Mouse (Mus musculus): ENCODE data around the gene Fbxo36. TPM values are rescaled to one million over a fixed set of nuclear protein-coding genes. Genes with fewer than 3 reads are reported as not detected.

The Fbxo36 gene
- polyA plus RNA-seq, 1 experiment = 7.0 TPM

- Histone ChIP-seq H3K4me3 (ENCODE audit: insufficient read depth, low read length) (no peak overlapping the region), H3K4me1 (ENCODE audit: control insufficient read depth, insufficient read depth, low read length) (no peaks in the 10 kb centered on the region), H3K27ac (ENCODE audit: insufficient read depth, low read length) (no peak overlapping the region)
- TF ChIP-seq CTCF (IDR thresholded peaks at IDR 0.05; ENCODE audit: borderline replicate concordance, insufficient read depth, low read length) (no peak), POLR2A (IDR thresholded peaks at IDR 0.05; ENCODE audit: low read depth, low read length) (no peak)
Measured at GRCm38 (mm10) chr1:84868841-84869240, 29.2 kb downstream of the Fbxo36 start.

GRCm38 (mm10) chr1:84869498-84869897 is 29.9 kb downstream of the Fbxo36 start:
- TF ChIP-seq CTCF (IDR thresholded peaks at IDR 0.05; ENCODE audit: borderline replicate concordance, insufficient read depth, low read length) = no peak
- H3K4me3 ChIP-seq (ENCODE audit: insufficient read depth, low read length) = no peak overlapping the region
- no peak overlapping the region for H3K27ac ChIP-seq (ENCODE audit: insufficient read depth, low read length)

GRCm38 (mm10) chr1:84871131-84871530 is 31.5 kb downstream of the Fbxo36 start:
- no peak for TF ChIP-seq POLR2A (IDR thresholded peaks at IDR 0.05; ENCODE audit: low read depth, low read length)
- no peak for TF ChIP-seq CTCF (IDR thresholded peaks at IDR 0.05; ENCODE audit: borderline replicate concordance, insufficient read depth, low read length)
- H3K27ac ChIP-seq (ENCODE audit: insufficient read depth, low read length) = no peak overlapping the region
- H3K4me1 ChIP-seq (ENCODE audit: control insufficient read depth, insufficient read depth, low read length) = no peaks in the 10 kb centered on the region
- no peak overlapping the region for H3K4me3 ChIP-seq (ENCODE audit: insufficient read depth, low read length)

More at GRCm38 (mm10) chr1:84869498-84869897, 29.9 kb downstream of the Fbxo36 start:
- H3K4me1 ChIP-seq (ENCODE audit: control insufficient read depth, insufficient read depth, low read length) = no peaks in the 10 kb centered on the region

- TF ChIP-seq CTCF (IDR thresholded peaks at IDR 0.05; ENCODE audit: borderline replicate concordance, insufficient read depth, low read length) (no peak), POLR2A (IDR thresholded peaks at IDR 0.05; ENCODE audit: low read depth, low read length) (no peak)
- H3K4me1 ChIP-seq (ENCODE audit: control insufficient read depth, insufficient read depth, low read length) = no peaks in the 10 kb centered on the region
- H3K4me3 ChIP-seq (ENCODE audit: insufficient read depth, low read length) = no peak overlapping the region
- H3K27ac ChIP-seq (ENCODE audit: insufficient read depth, low read length) = no peak overlapping the region
Measured at GRCm38 (mm10) chr1:84872105-84872504, 32.5 kb downstream of the Fbxo36 start.

GRCm38 (mm10) chr1:84872939-84873338 is 33.3 kb downstream of the Fbxo36 start:
- no peak for TF ChIP-seq POLR2A (IDR thresholded peaks at IDR 0.05; ENCODE audit: low read depth, low read length)
- TF ChIP-seq CTCF (IDR thresholded peaks at IDR 0.05; ENCODE audit: borderline replicate concordance, insufficient read depth, low read length) = no peak
- Histone ChIP-seq H3K4me1 (ENCODE audit: control insufficient read depth, insufficient read depth, low read length) (no peaks in the 10 kb centered on the region), H3K27ac (ENCODE audit: insufficient read depth, low read length) (no peak overlapping the region), H3K4me3 (ENCODE audit: insufficient read depth, low read length) (no peak overlapping the region)

GRCm38 (mm10) chr1:84877590-84877989 is 37.9 kb downstream of the Fbxo36 start:
- Histone ChIP-seq H3K4me3 (ENCODE audit: insufficient read depth, low read length) (no peak overlapping the region), H3K4me1 (ENCODE audit: control insufficient read depth, insufficient read depth, low read length) (no peaks in the 10 kb centered on the region), H3K27ac (ENCODE audit: insufficient read depth, low read length) (no peak overlapping the region)
- TF ChIP-seq POLR2A (IDR thresholded peaks at IDR 0.05; ENCODE audit: low read depth, low read length) = no peak
- TF ChIP-seq CTCF (IDR thresholded peaks at IDR 0.05; ENCODE audit: borderline replicate concordance, insufficient read depth, low read length) = no peak

GRCm38 (mm10) chr1:84879571-84880120 is 40.0 kb downstream of the Fbxo36 start:
- no peak overlapping the region for H3K27ac ChIP-seq (ENCODE audit: insufficient read depth, low read length)
- H3K4me1 ChIP-seq (ENCODE audit: control insufficient read depth, insufficient read depth, low read length) = no peaks in the 10 kb centered on the region
- TF ChIP-seq POLR2A (IDR thresholded peaks at IDR 0.05; ENCODE audit: low read depth, low read length) (no peak), CTCF (IDR thresholded peaks at IDR 0.05; ENCODE audit: borderline replicate concordance, insufficient read depth, low read length) (no peak)
- no peak overlapping the region for H3K4me3 ChIP-seq (ENCODE audit: insufficient read depth, low read length)

- H3K4me1 ChIP-seq (ENCODE audit: control insufficient read depth, insufficient read depth, low read length) = no peaks in the 10 kb centered on the region
- peak overlapping the region; percentile 94 for H3K27ac ChIP-seq (ENCODE audit: insufficient read depth, low read length)
- no peak overlapping the region for H3K4me3 ChIP-seq (ENCODE audit: insufficient read depth, low read length)
- TF ChIP-seq POLR2A (IDR thresholded peaks at IDR 0.05; ENCODE audit: low read depth, low read length) = no peak
- peak; percentile 20; the same call in 1 of the 2 replicates for TF ChIP-seq CTCF (IDR thresholded peaks at IDR 0.05; ENCODE audit: borderline replicate concordance, insufficient read depth, low read length)
Measured at GRCm38 (mm10) chr1:84881248-84882065, 41.8 kb downstream of the Fbxo36 start.

DNA sequence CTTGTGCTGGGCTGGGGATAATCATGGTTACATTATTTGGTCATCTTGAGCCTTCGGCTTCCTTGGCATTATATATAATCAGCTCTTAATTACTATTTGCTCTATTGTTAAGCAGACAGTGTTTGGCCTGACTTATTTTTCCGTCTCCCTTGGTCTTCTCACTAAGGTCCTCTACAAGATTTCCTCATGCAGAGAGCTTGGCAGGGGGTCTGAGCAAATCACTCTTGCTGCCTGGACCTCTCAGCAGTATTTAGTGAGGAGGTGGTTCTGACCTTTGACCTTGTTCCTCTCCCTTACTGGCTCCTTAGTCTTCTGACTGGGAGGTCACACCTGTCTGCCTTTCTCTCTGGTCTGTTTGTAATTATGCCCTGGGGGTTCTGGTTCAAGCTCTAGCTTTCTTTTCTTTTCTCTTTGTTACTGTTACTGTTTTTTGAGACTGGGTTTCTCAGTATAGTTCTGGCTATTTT is 42.5 kb downstream of the Fbxo36 start:
- no peak for TF ChIP-seq POLR2A (IDR thresholded peaks at IDR 0.05; ENCODE audit: low read depth, low read length)
- no peak for TF ChIP-seq CTCF (IDR thresholded peaks at IDR 0.05; ENCODE audit: borderline replicate concordance, insufficient read depth, low read length)
- H3K27ac ChIP-seq (ENCODE audit: insufficient read depth, low read length) = peak overlapping the region; percentile 94
- no peak overlapping the region for H3K4me3 ChIP-seq (ENCODE audit: insufficient read depth, low read length)
- no peaks in the 10 kb centered on the region for H3K4me1 ChIP-seq (ENCODE audit: control insufficient read depth, insufficient read depth, low read length)

DNA sequence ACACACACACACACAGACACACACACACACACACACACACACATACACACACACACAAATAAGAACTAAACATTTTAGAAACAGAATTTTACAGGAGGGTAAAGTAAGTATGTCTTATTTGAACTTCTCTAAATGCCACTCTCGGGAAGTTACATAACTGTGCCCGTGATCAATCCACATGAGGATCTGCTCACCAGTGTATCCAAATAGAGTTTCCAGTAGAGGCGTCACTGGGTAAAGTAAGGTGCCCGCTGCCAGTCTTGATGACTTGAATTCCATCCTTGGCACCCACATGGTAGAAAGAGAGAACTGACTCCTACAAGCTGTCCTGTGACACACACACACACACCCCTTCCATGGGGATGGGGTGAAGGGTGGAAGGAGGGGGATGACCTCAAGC is 43.3 kb downstream of the Fbxo36 start:
- TF ChIP-seq POLR2A (IDR thresholded peaks at IDR 0.05; ENCODE audit: low read depth, low read length) (no peak), CTCF (IDR thresholded peaks at IDR 0.05; ENCODE audit: borderline replicate concordance, insufficient read depth, low read length) (no peak)
- Histone ChIP-seq H3K27ac (ENCODE audit: insufficient read depth, low read length) (no peak overlapping the region; the same call in 1 of the 2 replicates), H3K4me3 (ENCODE audit: insufficient read depth, low read length) (no peak overlapping the region), H3K4me1 (ENCODE audit: control insufficient read depth, insufficient read depth, low read length) (no peaks in the 10 kb centered on the region)
